Mouse (Mus musculus): ENCODE data around the gene Lce3c. TPM values are rescaled to one million over a fixed set of nuclear protein-coding genes. Genes with fewer than 3 reads are reported as not detected.

Gene Lce3c
- polyA plus RNA-seq, 1 experiment from 2014 or later = not detected

- WGBS = 97% methylated on average over 1 of the region's 1 CpGs
- no peak within 1 kb of the TSS for H3K9ac ChIP-seq (replicated peaks; ENCODE audit: low read depth, low read length)
- H3K27me3 ChIP-seq (ENCODE audit: control insufficient read depth, insufficient read depth, low read length) = no peaks in the 10 kb centered on the region
- H3K4me2 ChIP-seq (ENCODE audit: low read depth, low read length) = no peak within 1 kb of the TSS
- no peak within 1 kb of the TSS for H3K4me3 ChIP-seq (ENCODE audit: low read depth, low read length)
- H3K4me1 ChIP-seq (ENCODE audit: control insufficient read depth, insufficient read depth, low read length) = no peaks in the 10 kb centered on the region
- ATAC-seq (ENCODE audit: low read depth) = no peak
- H3K9me3 ChIP-seq (ENCODE audit: control insufficient read depth, low read length) = no peaks in the 10 kb centered on the region
- no peak within 1 kb of the TSS for H3K27ac ChIP-seq (ENCODE audit: low read depth, low read length)
- no peaks in the 10 kb centered on the region for H3K36me3 ChIP-seq (ENCODE audit: control insufficient read depth, insufficient read depth, low read length)
Observed at GRCm38 (mm10) chr3:92957090-92957489, 12.8 kb downstream of the Lce3c start, which contains the start of gene Lce3d. TSS of gene Lce3d (plus strand) at chr3:92957390.

- Histone ChIP-seq H3K9ac (replicated peaks; ENCODE audit: low read depth, low read length) (no peak within 1 kb of the TSS), H3K9me3 (ENCODE audit: control insufficient read depth, low read length) (no peaks in the 10 kb centered on the region), H3K27ac (ENCODE audit: low read depth, low read length) (no peak within 1 kb of the TSS), H3K4me3 (ENCODE audit: low read depth, low read length) (no peak within 1 kb of the TSS), H3K4me2 (ENCODE audit: low read depth, low read length) (no peak within 1 kb of the TSS), H3K4me1 (ENCODE audit: control insufficient read depth, insufficient read depth, low read length) (no peaks in the 10 kb centered on the region), H3K27me3 (ENCODE audit: control insufficient read depth, insufficient read depth, low read length) (no peaks in the 10 kb centered on the region), H3K36me3 (ENCODE audit: control insufficient read depth, insufficient read depth, low read length) (no peaks in the 10 kb centered on the region)
- no peak for ATAC-seq (ENCODE audit: low read depth)
- WGBS = 86% methylated on average over 2 of the region's 2 CpGs
Observed at GRCm38 (mm10) chr3:92966761-92967160, 22.5 kb downstream of the Lce3c start, which contains the start of gene Lce3e. TSS of gene Lce3e (plus strand) at chr3:92967061.

GRCm38 (mm10) chr3:92978484-92978883 is 34.2 kb downstream of the Lce3c start:
- Histone ChIP-seq H3K27me3 (ENCODE audit: control insufficient read depth, insufficient read depth, low read length) (no peaks in the 10 kb centered on the region), H3K4me3 (ENCODE audit: low read depth, low read length) (no peak overlapping the region), H3K27ac (ENCODE audit: low read depth, low read length) (no peak overlapping the region), H3K9ac (replicated peaks; ENCODE audit: low read depth, low read length) (no peak overlapping the region), H3K9me3 (ENCODE audit: control insufficient read depth, low read length) (no peaks in the 10 kb centered on the region), H3K4me2 (ENCODE audit: low read depth, low read length) (no peak overlapping the region), H3K36me3 (ENCODE audit: control insufficient read depth, insufficient read depth, low read length) (no peaks in the 10 kb centered on the region), H3K4me1 (ENCODE audit: control insufficient read depth, insufficient read depth, low read length) (no peaks in the 10 kb centered on the region)
- no peak for ATAC-seq (ENCODE audit: low read depth)
- 80% methylated on average over 2 of the region's 2 CpGs for WGBS

- Histone ChIP-seq H3K36me3 (ENCODE audit: control insufficient read depth, insufficient read depth, low read length) (no peaks in the 10 kb centered on the region), H3K4me1 (ENCODE audit: control insufficient read depth, insufficient read depth, low read length) (no peaks in the 10 kb centered on the region), H3K27ac (ENCODE audit: low read depth, low read length) (no peak within 1 kb of the TSS), H3K4me2 (ENCODE audit: low read depth, low read length) (no peak within 1 kb of the TSS), H3K4me3 (ENCODE audit: low read depth, low read length) (no peak within 1 kb of the TSS), H3K9me3 (ENCODE audit: control insufficient read depth, low read length) (no peaks in the 10 kb centered on the region), H3K27me3 (ENCODE audit: control insufficient read depth, insufficient read depth, low read length) (no peaks in the 10 kb centered on the region), H3K9ac (replicated peaks; ENCODE audit: low read depth, low read length) (no peak within 1 kb of the TSS)
- ATAC-seq (ENCODE audit: low read depth) = no peak
Observed at GRCm38 (mm10) chr3:92991926-92992325, 47.6 kb downstream of the Lce3c start, which contains the start of gene Lce3f. TSS of gene Lce3f (plus strand) at chr3:92992226.

Other genes starting within 250 kb of the Lce3c start
- not detected in 2 replicates for gene Lce1e, start 235.4 kb upstream of the Lce3c start, polyA plus RNA-seq (2014; fragmentation: Nextera tagmentation; extraction: Ambion mirVana)
- gene Lce1f, start 224.1 kb upstream of the Lce3c start, polyA plus RNA-seq (2014; fragmentation: Nextera tagmentation; extraction: Ambion mirVana) = not detected in 2 replicates
- not detected in 2 replicates for gene Gm38119, start 205.4 kb upstream of the Lce3c start, polyA plus RNA-seq (2014; fragmentation: Nextera tagmentation; extraction: Ambion mirVana)
- gene Lce1g, start 192.1 kb upstream of the Lce3c start, polyA plus RNA-seq (2014; fragmentation: Nextera tagmentation; extraction: Ambion mirVana) = not detected in 2 replicates
- gene Lce1h, start 179.4 kb upstream of the Lce3c start, polyA plus RNA-seq (2014; fragmentation: Nextera tagmentation; extraction: Ambion mirVana) = not detected in 2 replicates
- gene Lce1i, start 165.6 kb upstream of the Lce3c start, polyA plus RNA-seq (2014; fragmentation: Nextera tagmentation; extraction: Ambion mirVana) = not detected in 2 replicates
- gene Lce1j, start 154.0 kb upstream of the Lce3c start, polyA plus RNA-seq (2014; fragmentation: Nextera tagmentation; extraction: Ambion mirVana) = not detected in 2 replicates
- not detected in 2 replicates for gene Lce1k, start 136.6 kb upstream of the Lce3c start, polyA plus RNA-seq (2014; fragmentation: Nextera tagmentation; extraction: Ambion mirVana)
- gene Kprp, start 117.2 kb upstream of the Lce3c start, polyA plus RNA-seq (2014; fragmentation: Nextera tagmentation; extraction: Ambion mirVana) = not detected in 2 replicates
- not detected in 2 replicates for gene Lce1l, start 93.2 kb upstream of the Lce3c start, polyA plus RNA-seq (2014; fragmentation: Nextera tagmentation; extraction: Ambion mirVana)
- gene 2310050C09Rik, start 74.3 kb upstream of the Lce3c start, polyA plus RNA-seq (2014; fragmentation: Nextera tagmentation; extraction: Ambion mirVana) = not detected in 2 replicates
- not detected in 2 replicates for gene Lce3a, start 18.3 kb upstream of the Lce3c start, polyA plus RNA-seq (2014; fragmentation: Nextera tagmentation; extraction: Ambion mirVana)
- gene Lce3b, start 11.5 kb upstream of the Lce3c start, polyA plus RNA-seq (2014; fragmentation: Nextera tagmentation; extraction: Ambion mirVana) = not detected in 2 replicates
- not detected in 2 replicates for gene Lce3d, start 12.9 kb downstream of the Lce3c start, polyA plus RNA-seq (2014; fragmentation: Nextera tagmentation; extraction: Ambion mirVana)
- gene Lce3e, start 22.6 kb downstream of the Lce3c start, polyA plus RNA-seq (2014; fragmentation: Nextera tagmentation; extraction: Ambion mirVana) = not detected in 2 replicates
- not detected in 2 replicates for gene Lce3f, start 47.7 kb downstream of the Lce3c start, polyA plus RNA-seq (2014; fragmentation: Nextera tagmentation; extraction: Ambion mirVana)
- 1.0 TPM in 1 of 2 replicates, not detected in the other for gene Crct1, start 71.2 kb downstream of the Lce3c start, polyA plus RNA-seq (2014; fragmentation: Nextera tagmentation; extraction: Ambion mirVana)
- gene Lce1m, start 74.6 kb downstream of the Lce3c start, polyA plus RNA-seq (2014; fragmentation: Nextera tagmentation; extraction: Ambion mirVana) = not detected in 2 replicates
- not detected in 2 replicates for gene Gm4858, start 124.3 kb downstream of the Lce3c start, polyA plus RNA-seq (2014; fragmentation: Nextera tagmentation; extraction: Ambion mirVana)
- gene Crnn, start 200.3 kb downstream of the Lce3c start, polyA plus RNA-seq (2014; fragmentation: Nextera tagmentation; extraction: Ambion mirVana) = not detected in 2 replicates